Mouse (Mus musculus) bone marrow, adult 2 months (tissue): Measurements from ENCODE around the gene Tubb3.

Experiments
- CTCF ChIP-seq: fragments of 200-500 bp; IDR thresholded peaks from 2 replicates; pipeline ENCODE4 v1.5.1; 2011; ENCODE audit warnings: low read length, control low read depth; ENCODE audit not compliant: control insufficient read depth, insufficient read depth
- POLR2A ChIP-seq: fragments of 200-500 bp; IDR thresholded peaks from 2 replicates; pipeline ENCODE4 v1.6.1; 2011; ENCODE audit warnings: low read depth, mild to moderate bottlenecking, control low read depth, low read length, borderline replicate concordance; ENCODE audit not compliant: control insufficient read depth

DNA sequence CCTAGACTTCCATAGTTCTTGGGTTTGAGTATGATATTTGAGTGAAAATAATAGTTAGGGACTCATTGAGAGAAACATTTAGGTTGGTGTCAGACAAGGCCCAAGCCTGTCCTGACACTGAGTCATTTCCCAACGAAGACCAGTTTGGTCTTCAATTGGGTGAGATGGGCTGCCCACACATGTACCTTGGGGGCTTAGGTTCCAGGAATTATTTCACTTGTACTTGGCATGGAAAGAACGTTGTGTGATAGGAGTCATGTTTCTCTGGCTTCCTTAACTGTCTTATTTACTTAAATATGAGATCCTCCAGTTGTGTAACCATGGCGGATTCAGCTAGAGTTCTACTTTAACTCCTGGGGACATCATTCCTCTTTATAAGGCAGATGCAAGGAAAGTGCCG, 52.4 kb downstream of the Tubb3 start:
- TF ChIP-seq POLR2A (no peak), CTCF (no peak)
